Mouse (Mus musculus): ENCODE measurements around the gene Rtf1.
A peak's percentile ranks its signal among the peaks of the same experiment; 100 is the strongest.
"Not testable (repeated sequence)": the region's sequence is repeated elsewhere in the genome, so short reads cannot be mapped to it uniquely, and the experiment has no call there.

Gene Rtf1

DNA sequence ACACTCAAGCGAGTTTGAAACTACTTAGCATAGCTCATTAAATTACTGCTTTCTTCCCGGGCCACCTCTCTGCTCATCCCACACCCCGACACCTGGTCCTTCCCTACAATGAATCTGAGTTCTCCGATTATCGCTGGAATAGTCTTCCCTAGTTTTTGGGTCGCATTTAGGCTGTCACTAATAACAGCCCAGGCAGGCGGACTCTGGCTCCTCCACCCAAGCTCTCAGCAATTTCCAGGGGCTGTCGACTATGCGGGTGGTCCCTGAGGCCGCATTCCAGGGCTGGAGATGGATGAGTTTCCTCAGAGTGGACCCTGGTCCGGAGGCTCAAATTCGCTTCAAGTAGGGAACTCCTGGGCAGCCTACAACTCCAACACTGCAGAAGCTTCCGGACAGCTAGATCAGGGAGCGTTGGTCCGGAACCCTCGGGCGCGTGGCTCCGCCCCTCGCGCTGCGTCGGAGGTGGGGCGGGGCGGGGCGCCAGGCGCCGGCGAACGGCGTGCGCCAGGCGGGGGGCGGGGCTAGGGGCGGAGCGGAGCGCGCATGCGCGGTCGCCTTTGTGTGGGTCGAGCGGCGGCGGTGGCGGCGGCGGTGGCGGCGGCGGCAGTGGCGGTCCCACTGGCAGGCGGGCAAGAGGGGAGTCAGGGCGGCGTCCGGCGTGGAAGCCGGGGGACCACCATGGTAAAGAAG, at the start of gene Rtf1:
TSS of gene Rtf1 (plus strand) at position 544 of the 690 bp plus-strand sequence.
- peak; percentile 93 to 97 for DNase-seq (ENCODE audit: low spot score in 2 of 2)

- DNase-seq (ENCODE audit: low spot score in 2 of 2): no peak
Measured at GRCm38 (mm10) chr2:119636781-119637180, 38.1 kb upstream of the Rtf1 start.

DNA sequence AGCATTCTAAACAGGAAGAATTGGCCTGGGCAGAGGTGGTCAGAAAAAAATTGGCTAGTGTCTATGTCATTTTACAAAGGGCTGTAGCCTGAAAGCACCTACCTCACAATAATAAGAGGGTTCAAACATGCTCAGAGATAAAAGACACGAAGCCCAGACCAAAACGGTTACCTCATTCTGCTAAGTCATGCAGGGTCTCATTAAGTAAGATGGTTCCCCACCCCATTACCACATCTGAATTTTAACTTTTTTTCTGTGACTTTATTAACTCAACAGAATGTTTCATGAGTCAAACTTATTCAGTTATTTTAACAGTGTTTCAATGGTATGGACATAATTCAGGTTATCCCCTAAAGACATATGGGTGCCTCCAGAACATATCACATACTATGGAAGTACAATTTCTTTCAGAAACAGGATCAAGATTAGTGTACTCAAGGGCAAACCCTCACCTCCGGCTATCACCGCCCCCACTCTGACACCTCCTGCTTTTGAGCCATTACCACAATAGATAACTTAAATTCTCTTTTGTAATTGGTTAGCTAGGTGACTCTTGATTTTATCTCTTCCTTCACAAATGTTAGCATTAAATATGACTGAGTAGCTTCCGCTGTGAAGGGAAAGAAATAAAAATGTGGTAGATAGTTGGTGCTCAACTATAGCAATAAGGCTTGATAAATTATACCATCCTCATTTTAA, 33.5 kb upstream of the Rtf1 start:
- no peak for DNase-seq (ENCODE audit: low spot score in 2 of 2)

- no peak for DNase-seq (ENCODE audit: low spot score in 2 of 2)
Measured at GRCm38 (mm10) chr2:119644254-119644653, 30.6 kb upstream of the Rtf1 start.

GRCm38 (mm10) chr2:119662220-119663182, 12.4 kb upstream of the Rtf1 start, which contains the start of gene Ndufaf1:
Gene Ndufaf1 (minus strand): TSS chr2:119662827.
- peak; percentile 65 to 75 for DNase-seq (ENCODE audit: low spot score in 2 of 2)

GRCm38 (mm10) chr2:119665744-119666143, 9.1 kb upstream of the Rtf1 start:
- DNase-seq (ENCODE audit: low spot score in 2 of 2): not testable (repeated sequence)

- DNase-seq (ENCODE audit: low spot score in 2 of 2): no peak
Measured at GRCm38 (mm10) chr2:119669010-119669409, 5.9 kb upstream of the Rtf1 start.

DNA sequence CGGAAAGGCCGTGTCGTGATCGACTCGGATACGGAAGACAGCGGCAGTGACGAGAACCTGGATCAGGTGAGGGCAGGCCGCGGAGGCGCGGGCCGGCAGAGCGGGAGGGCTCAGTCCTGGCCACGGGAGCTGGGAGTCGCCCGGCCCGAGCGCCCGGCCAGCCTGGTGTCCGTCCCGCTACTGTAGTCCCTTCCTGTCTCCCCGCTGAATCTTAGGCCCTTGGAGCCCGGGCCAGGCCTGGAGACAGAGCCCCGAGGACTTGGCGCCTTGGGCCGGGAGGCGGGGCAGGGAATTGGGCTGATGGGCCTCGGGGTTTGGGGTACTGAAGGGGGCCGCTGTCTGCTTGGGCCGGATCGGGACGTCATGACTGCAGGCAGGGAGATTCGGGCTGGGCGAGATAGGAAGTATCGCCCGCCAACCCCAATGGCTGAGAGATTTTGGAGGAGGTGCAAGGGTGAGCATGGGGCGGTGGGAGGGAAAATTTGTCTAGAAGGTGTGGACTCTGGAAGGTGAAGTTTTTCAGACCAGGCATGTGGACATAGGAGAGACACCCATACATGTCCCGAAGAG, 432 bp downstream of the Rtf1 start:
- DNase-seq (ENCODE audit: low spot score in 2 of 2): peak in 1 of 2 experiments; percentile 63

- DNase-seq (ENCODE audit: low spot score in 2 of 2): no peak
Measured at GRCm38 (mm10) chr2:119675831-119676230, 963 bp downstream of the Rtf1 start.

DNA sequence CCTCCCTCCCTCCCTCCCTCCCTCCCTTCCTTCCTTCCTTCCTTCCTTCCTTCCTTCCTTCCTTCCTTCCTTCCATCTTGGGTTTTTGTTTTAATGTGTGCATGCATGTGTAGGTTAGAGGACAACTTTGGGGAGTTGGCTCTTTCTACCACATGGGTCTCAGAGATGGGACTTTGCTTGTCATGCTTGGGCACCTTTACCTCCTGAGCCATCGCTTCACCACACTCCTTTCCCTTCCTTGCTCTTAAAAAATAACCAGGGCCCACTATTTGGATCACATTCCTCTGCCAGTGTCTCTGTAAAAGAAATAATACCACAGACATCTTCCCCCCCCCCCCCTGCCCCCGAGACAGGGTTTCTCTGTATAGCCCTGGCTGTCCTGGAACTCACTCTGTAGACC, 8.8 kb downstream of the Rtf1 start:
- DNase-seq (ENCODE audit: low spot score in 2 of 2): no peak

- DNase-seq (ENCODE audit: low spot score in 2 of 2): no peak
Measured at GRCm38 (mm10) chr2:119692003-119692701, 17.3 kb downstream of the Rtf1 start.

DNA sequence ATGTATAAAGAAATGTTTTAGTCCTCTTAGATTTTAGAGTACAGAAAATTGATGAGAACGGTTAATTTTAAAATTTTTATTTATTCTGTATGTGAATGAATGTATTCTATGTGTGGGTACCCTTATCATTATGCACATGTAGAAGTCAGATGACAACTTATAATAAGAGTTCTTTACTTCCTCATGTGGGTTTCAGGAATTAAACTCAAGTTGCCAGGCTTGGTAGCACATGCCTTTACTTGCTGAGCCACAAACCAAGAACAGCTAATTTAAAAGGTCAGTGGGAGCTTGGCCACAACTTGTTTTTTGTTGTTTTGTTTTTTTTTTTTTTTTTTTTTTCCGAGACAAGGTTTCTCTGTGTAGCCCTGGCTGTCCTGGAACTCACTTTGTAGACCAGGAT, 20.0 kb downstream of the Rtf1 start:
- no peak for DNase-seq (ENCODE audit: low spot score in 2 of 2)

DNA sequence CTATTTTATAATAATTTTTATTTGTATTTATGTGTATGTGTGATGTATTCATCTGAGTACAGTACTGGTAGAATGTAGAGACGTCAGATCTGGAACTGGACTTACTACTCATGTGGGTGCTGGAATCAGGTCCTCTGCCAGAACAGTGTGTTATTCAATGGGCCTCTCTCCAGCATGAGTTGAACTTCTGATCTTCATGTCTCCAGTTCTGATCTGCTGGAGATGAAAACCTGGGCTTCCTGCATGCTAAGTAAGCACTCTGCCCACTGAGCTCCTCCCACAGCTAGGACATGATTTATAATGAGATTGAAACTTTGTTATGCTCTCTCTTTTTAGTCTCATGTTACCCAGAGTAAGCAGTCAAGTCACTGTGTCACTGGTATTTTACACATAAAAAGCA, 21.2 kb downstream of the Rtf1 start:
- DNase-seq (ENCODE audit: low spot score in 2 of 2): no peak

DNA sequence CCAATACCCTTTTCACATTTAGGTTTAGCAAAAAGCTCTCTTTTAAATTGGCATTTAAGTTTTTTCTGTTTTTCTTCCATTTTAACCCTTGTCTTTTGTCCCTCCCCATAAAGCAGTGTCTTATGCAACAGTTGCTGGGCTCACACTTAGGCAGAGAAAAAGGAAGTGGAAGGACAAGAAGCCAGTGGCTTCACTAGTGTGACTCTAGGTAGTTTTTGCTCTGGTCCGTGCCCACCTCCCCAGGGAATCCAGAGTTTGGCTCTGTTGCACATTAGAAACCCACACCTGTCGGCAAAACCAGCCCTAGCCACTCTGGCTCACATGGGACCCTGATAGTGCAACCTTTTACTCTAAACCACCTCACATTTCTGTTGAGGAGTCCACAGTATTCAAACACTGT, 23.6 kb downstream of the Rtf1 start:
- no peak for DNase-seq (ENCODE audit: low spot score in 2 of 2)

GRCm38 (mm10) chr2:119699962-119700361, 25.1 kb downstream of the Rtf1 start:
- no peak for DNase-seq (ENCODE audit: low spot score in 2 of 2)

GRCm38 (mm10) chr2:119703171-119703570, 28.3 kb downstream of the Rtf1 start:
- DNase-seq (ENCODE audit: low spot score in 2 of 2): no peak

- DNase-seq (ENCODE audit: low spot score in 2 of 2): no peak
Measured at GRCm38 (mm10) chr2:119707676-119708075, 32.8 kb downstream of the Rtf1 start.

DNA sequence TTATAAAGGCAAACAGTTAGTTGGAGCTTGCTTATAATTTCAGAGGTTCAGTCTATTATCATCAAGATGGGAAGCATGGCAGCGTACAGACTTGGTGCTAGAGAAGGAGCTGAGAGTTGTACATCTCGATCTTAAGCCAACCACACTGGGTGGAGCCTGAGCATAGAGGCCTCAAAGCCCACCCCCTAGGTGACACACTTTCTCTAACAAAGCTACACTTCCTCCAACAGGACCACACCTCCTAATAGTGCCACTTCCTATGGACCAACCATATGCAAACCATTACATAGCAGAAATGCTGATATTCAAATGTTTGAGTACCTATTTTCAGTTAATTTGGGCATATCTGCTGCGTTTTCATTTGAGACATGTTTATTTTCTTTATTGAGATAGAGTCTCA, 35.1 kb downstream of the Rtf1 start:
- DNase-seq (ENCODE audit: low spot score in 2 of 2): no peak

DNA sequence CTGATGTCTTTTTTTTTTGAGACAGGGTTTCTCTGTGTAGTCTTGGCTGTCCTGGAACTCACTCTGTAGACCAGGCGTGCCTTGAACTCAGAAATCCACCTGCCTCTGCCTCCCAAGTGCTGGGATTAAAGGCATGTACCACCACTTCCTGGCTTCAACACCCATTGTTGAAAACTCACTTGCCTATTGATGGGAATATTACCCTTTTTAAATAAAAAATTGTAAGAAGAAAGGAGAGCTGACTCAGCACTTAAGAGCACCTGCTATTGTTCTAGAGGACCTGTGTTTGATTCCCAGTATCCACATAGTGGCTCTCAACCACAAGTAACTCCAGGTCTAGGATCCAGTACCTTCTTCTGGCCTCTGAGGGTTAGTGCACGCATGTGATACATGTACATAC, 41.0 kb downstream of the Rtf1 start:
- DNase-seq (ENCODE audit: low spot score in 2 of 2): not testable (repeated sequence)

DNA sequence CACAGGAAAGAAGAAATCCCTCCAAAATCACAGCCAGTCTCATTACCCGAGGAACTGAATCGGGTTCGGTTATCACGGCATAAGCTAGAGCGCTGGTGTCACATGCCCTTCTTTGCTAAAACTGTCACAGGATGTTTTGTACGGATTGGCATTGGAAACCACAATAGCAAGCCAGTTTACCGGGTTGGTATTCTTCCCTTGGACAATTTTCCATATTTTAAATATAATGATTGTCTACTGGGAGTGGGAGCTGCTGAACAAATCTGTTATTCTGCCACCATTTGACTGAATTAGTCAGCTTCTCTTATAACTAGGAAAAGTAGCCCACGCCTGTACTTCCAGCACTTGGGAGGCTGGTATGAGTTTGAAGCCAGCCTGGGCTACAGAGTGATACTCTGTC, 46.2 kb downstream of the Rtf1 start:
- no peak for DNase-seq (ENCODE audit: low spot score in 2 of 2)

DNA sequence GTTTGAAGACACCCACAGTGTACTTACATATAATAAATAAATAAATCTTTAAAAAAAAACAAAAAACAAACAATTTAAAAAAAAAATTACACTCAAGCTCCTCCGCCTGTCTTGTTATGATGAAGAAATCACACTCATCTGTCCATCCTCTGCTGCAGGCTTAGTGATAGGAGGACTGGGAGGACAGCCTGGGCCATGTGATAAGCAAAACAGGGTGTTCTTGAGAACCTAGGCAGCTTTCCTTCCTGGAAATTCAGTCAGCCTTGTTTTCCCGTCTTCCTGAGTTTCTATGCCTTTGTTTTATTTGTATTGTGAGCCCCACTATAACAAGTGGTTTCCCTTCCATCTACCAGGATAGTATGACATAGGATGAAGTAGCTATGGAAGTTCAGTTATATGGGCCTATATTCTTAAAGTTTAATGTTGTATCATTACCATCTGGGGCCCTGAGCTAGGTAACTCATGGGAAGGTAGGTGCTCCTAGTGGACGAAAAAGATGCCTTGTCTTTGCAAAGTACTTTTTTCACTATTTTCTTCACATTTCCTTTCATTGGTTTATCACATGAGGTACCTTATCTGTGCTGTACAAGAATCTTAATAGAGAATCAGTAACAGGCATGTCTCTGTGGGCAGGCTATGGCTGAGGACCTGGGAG, 53.0 kb downstream of the Rtf1 start:
- no peak for DNase-seq (ENCODE audit: low spot score in 2 of 2)

Data from urinary bladder, postnatal 4 days (tissue).